Mouse (Mus musculus) testis, adult 2 months (tissue): Measurements from ENCODE around the gene Hephl1.

Experiments
- CTCF ChIP-seq: fragments of 200-500 bp; IDR thresholded peaks from 2 replicates; pipeline ENCODE4 v1.5.1; 2012; ENCODE audit warnings: low read depth, mild to moderate bottlenecking, inconsistent platforms, low read length, moderate library complexity; ENCODE audit not compliant: control insufficient read depth, insufficient read depth, insufficient replicate concordance
- POLR2A ChIP-seq: fragments of 200-500 bp; IDR thresholded peaks from 2 replicates; pipeline ENCODE4 v1.6.1; 2012; ENCODE audit warnings: low read depth, mild to moderate bottlenecking, inconsistent platforms, low read length, moderate library complexity; ENCODE audit not compliant: control insufficient read depth

DNA sequence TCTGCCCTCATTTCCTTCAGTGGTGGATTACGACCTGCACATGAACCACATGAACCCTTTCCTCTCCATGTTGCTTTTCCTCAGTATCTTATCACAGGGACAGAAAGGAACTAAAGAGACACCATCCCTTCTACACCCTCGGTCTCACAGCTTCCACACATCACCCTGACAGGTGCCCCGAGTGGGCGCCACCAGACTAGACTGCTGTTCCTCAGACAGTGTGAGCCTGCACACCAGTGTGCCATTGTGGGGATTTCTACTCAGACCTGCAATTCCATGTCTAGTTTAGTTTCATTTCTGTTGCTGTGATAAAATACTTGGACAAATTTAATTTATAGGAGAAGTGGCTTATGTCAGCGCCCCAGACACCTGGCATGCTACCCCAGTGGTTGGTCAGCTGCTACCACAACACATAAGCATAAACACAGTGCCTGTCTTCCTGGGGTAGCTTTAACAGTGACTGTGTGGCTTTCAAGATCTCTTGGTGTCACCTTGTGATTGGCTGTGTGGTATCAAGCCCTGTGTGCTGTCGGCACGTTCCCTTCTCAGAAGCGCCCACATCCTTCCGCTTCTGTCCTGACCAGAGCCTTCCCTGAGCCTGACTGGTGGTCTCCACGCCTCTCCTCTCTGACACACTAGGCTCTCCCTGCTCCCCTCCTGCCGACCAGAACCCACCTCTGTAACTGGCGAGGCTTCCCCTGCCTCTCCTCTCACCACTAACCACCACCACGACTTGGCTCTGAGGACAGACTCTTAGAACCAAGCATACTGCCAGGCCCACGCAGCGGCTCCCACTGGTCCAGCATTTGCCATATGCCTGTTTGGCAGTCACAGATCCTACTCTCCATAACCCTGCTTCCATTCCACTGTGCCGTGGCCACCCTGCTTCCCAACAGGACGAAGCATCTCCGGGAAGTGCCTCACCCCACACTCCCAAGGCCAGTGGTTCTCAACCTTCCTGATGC is 93.8 kb downstream of the Hephl1 start:
- TF ChIP-seq CTCF (no peak), POLR2A (no peak)
